Mouse (Mus musculus) spleen, postnatal 10 days (tissue): ENCODE measurements at regions not wholly inside any gene's neighbourhood (a gene's known extent, or its start where the extent isn't known, plus 50 kb on each side); places are given as distances from the start of the nearest gene placed in this dataset.
"Not testable (repeated sequence)": the region's sequence is repeated elsewhere in the genome, so short reads cannot be mapped to it uniquely, and the experiment has no call there.

Experiments
- DNase-seq, 2 experiments: peaks; one replicate each; pipeline ENCODE4 v3.0.0; 2021 to 2022; ENCODE audit warnings: low spot score in 2 of 2

- peak; percentile 13 to 59 for DNase-seq
Observed at GRCm38 (mm10) chr2:147307488-147308386, 54.0 kb upstream of the Pax1 start.

- DNase-seq, result no peak
Observed at GRCm38 (mm10) chr2:147306728-147307127, 55.0 kb upstream of the Pax1 start.

- no peak for DNase-seq
Observed at GRCm38 (mm10) chr2:147305262-147305661, 56.5 kb upstream of the Pax1 start.

- no peak for DNase-seq
Observed at GRCm38 (mm10) chr2:147300503-147300902, 61.2 kb upstream of the Pax1 start.

GRCm38 (mm10) chr2:147299359-147299758, 62.4 kb upstream of the Pax1 start:
- DNase-seq, result no peak

GRCm38 (mm10) chr2:147298499-147298896, 63.2 kb upstream of the Pax1 start:
- DNase-seq, result peak in 1 of 2 experiments; percentile 27

GRCm38 (mm10) chr2:147297876-147298498, 63.7 kb upstream of the Pax1 start:
- no peak for DNase-seq

GRCm38 (mm10) chr2:147294926-147295325, 66.8 kb upstream of the Pax1 start:
- DNase-seq, result not testable (repeated sequence)

- DNase-seq, result no peak
Observed at GRCm38 (mm10) chr2:147293294-147293688, 68.4 kb upstream of the Pax1 start.

GRCm38 (mm10) chr2:147292387-147293293, 69.1 kb upstream of the Pax1 start:
- DNase-seq, result no peak

- DNase-seq, result no peak
Observed at GRCm38 (mm10) chr2:147283390-147283789, 78.3 kb upstream of the Pax1 start.

GRCm38 (mm10) chr2:147277636-147278035, 83.6 kb upstream of the Nkx2-2 start:
- no peak for DNase-seq

GRCm38 (mm10) chr2:147269171-147269570, 75.1 kb upstream of the Nkx2-2 start:
- DNase-seq, result no peak

- DNase-seq, result no peak
Observed at GRCm38 (mm10) chr2:147267901-147268300, 73.9 kb upstream of the Nkx2-2 start.

GRCm38 (mm10) chr2:147267257-147267656, 73.2 kb upstream of the Nkx2-2 start:
- DNase-seq, result no peak

- DNase-seq, result peak; percentile 18 to 71
Observed at GRCm38 (mm10) chr2:147256696-147257095, 62.7 kb upstream of the Nkx2-2 start.

- no peak for DNase-seq
Observed at GRCm38 (mm10) chr2:147254944-147255343, 60.9 kb upstream of the Nkx2-2 start.

- no peak for DNase-seq
Observed at GRCm38 (mm10) chr2:147254137-147254536, 60.1 kb upstream of the Nkx2-2 start.

GRCm38 (mm10) chr2:147247981-147248514, 54.0 kb upstream of the Nkx2-2 start:
- DNase-seq, result no peak

GRCm38 (mm10) chr2:147247238-147247637, 53.2 kb upstream of the Nkx2-2 start:
- DNase-seq, result no peak

GRCm38 (mm10) chr2:147244406-147244805, 50.4 kb upstream of the Nkx2-2 start:
- DNase-seq, result no peak
